Mouse (Mus musculus) liver, embryonic 16.5 days (tissue): ENCODE measurements around the gene Cytip. TPM values are rescaled to one million over a fixed set of nuclear protein-coding genes. Genes with fewer than 3 reads are reported as not detected.

ENCODE experiments used
- ATAC-seq: fragments of 200-750 bp; cut with Nextera tagmentation; 2 replicates; pipeline ENCODE4 v1.8.0; 2017; ENCODE audit warnings: low read depth, mild to moderate bottlenecking, moderate number of reproducible peaks, moderate library complexity
- H3K27ac ChIP-seq: fragments of 300-500 bp; sonication (generic); 2 replicates; pipeline ENCODE4 v1.5.1; 2014; ENCODE audit warnings: mild to moderate bottlenecking, low read length
- H3K27me3 ChIP-seq: fragments of 300-500 bp; sonication (generic); 2 replicates; pipeline ENCODE4 v1.6.1; 2014; ENCODE audit warnings: low read depth, low read length, mixed read lengths; ENCODE audit not compliant: control insufficient read depth, insufficient read depth
- H3K36me3 ChIP-seq: fragments of 300-500 bp; sonication (generic); 2 replicates; pipeline ENCODE4 v1.6.1; 2014; ENCODE audit warnings: mild to moderate bottlenecking; ENCODE audit not compliant: control insufficient read depth, insufficient read depth
- H3K4me1 ChIP-seq: fragments of 300-500 bp; sonication (generic); 2 replicates; pipeline ENCODE4 v1.6.1; 2014; ENCODE audit warnings: low read depth, low read length, mixed read lengths; ENCODE audit not compliant: control insufficient read depth
- H3K4me2 ChIP-seq: fragments of 300-500 bp; sonication (generic); 2 replicates; pipeline ENCODE4 v1.6.1; 2014; ENCODE audit warnings: low read depth, low read length, mixed read lengths
- H3K4me3 ChIP-seq: fragments of 300-500 bp; sonication (generic); 2 replicates; pipeline ENCODE4 v1.5.1; 2014; ENCODE audit warnings: low read depth, mild to moderate bottlenecking, low read length
- H3K9ac ChIP-seq: fragments of 300-500 bp; sonication (generic); 2 replicates; pipeline ENCODE4 v1.6.1; 2014; ENCODE audit warnings: low read depth, low read length
- H3K9me3 ChIP-seq: fragments of 300-500 bp; sonication (generic); replicated peaks from 2 replicates; pipeline ENCODE4 v1.6.1; 2016; ENCODE audit warnings: low read length; ENCODE audit not compliant: control insufficient read depth
- WGBS: fragments of 180-500 bp; shearing (Covaris S2); extraction: QIAGEN DNeasy Blood & Tissue Kit; methylation state at CpG from one replicate; pipeline ENCODE4 v1.1.7; 2014; ENCODE audit not compliant: insufficient replicate concordance; 5-methylcytosine and 5-hydroxymethylcytosine counted together
- polyA plus RNA-seq: library from polyadenylated mRNA; unstranded; fragments of >200 nt; fragmentation: Nextera tagmentation; extraction: Ambion mirVana; gene quantifications from 2 replicates; pipeline ENCODE4 v1.2.1, GENCODE M21; 2015

Cytip gene
- polyA plus RNA-seq, 1 experiment from 2014 or later = 4.3 TPM

DNA sequence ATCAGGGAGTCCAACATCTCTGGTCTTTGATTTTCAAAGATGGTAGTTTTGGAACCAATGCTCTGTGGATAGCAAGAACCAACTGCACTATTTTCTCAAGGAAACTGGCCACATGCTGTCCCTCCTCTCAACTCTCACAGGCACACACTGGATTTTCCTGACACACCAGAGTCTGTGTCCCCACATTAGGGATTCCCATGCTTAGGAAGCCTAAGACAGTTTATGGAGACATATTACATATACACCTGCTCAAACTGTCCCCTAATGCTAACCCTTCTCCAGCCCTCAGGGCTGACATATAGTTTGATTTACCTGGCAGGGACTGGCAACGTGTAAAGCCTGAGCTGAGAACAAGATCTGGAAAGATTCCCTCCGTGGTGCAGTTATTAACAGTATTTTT, 37.2 kb downstream of the Cytip start:
- Histone ChIP-seq H3K4me3 (peak overlapping the region; percentile 29), H3K9me3 (no peaks in the 10 kb centered on the region), H3K36me3 (no peaks in the 10 kb centered on the region), H3K4me2 (0 out of 2 replicates have a peak overlapping the region, but pooled peaks have one; percentile 5), H3K27ac (no peak overlapping the region), H3K9ac (no peak overlapping the region), H3K27me3 (no peaks in the 10 kb centered on the region), H3K4me1 (no peaks in the 10 kb centered on the region; the same call in 1 of the 2 replicates)
- WGBS = 68% methylated on average over 2 of the region's 2 CpGs
- ATAC-seq = no peak

DNA sequence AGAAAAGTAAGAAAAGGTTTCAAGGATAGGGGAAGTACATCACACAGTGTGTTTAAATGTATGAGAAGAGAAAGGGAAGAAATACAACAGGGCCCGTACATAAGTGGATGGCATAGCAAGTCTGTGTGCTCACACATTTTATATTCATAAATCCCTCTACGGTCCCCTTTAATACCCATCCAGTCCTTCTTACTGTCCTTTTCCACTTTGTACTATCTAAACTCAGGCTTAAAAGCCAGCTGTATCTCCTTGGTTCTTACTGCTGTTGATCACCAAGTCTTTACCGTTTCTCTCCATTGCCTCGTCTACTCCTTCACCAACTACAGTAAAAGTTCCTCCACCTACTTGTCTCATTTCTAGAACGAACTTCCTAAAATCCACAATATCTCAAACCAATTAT, 37.9 kb downstream of the Cytip start:
- Histone ChIP-seq H3K4me1 (no peaks in the 10 kb centered on the region; the same call in 1 of the 2 replicates), H3K9me3 (no peaks in the 10 kb centered on the region), H3K36me3 (no peaks in the 10 kb centered on the region), H3K9ac (no peak overlapping the region), H3K27me3 (no peaks in the 10 kb centered on the region), H3K4me3 (no peak overlapping the region), H3K27ac (no peak overlapping the region), H3K4me2 (no peak overlapping the region)
- no peak for ATAC-seq
- WGBS = 61% methylated on average over 5 of the region's 5 CpGs

DNA sequence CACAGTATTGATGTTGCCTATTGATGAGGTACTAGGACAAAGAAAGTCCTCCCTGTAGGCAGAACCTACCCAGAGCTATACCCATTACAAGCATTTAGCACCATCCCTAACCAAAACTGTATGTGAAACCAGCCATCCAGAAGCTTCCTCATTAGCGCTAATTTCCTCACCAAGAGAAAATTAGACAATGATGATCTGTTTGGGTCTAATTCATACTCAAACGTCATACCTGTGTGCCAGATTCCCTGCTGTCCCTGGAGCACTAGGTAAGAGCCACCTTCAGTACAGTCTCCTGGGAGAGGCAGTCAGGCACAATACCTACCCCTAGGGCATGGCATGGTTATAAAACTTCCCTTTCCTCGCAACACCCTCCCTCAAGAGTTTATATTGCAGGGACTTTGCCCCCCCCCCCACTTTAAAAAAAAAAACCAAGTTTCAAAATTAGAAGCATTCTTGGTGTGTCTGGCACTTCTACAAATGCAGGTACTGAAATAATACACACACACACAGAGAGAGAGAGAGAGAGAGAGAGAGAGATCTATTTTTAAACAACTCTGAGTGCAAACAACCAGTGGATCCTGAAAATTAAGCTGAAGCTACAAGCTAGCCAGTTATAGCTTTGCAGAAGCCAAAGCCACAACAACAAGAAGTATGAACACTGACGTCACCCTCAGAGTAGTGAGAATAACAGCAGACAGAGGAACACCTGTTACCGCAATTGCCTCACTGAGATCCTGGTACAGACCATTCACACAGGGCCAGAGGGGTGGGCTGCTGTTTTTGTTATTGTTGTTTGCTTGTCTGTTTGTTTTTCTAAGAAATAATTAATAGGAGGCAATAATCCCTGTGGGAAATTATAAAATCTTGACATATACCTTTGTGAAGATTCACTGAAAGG, 38.6 kb downstream of the Cytip start:
- ATAC-seq = no peak
- Histone ChIP-seq H3K4me3 (peak overlapping the region; percentile 18; the same call in 1 of the 2 replicates), H3K4me2 (peak overlapping the region; percentile 28; the same call in 1 of the 2 replicates)

DNA sequence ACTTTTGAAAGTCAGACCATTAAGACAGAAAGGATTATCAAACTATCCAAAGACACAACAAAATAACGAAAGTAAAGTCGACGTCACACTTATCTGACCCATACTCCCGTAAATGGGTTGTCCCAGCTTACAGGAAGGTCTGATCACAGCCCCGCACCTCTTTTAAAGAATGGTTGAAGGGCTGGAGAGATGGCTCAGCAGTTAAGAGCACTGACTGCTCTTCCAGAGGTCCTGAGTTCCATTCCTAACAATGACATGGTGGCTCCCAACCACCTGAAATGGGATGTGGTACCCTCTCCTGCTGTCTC, 39.3 kb downstream of the Cytip start:
- ATAC-seq = no peak
- H3K4me3 ChIP-seq = peak overlapping the region; percentile 18
- H3K36me3 ChIP-seq = no peaks in the 10 kb centered on the region
- H3K4me2 ChIP-seq = peak overlapping the region; percentile 28; the same call in 1 of the 2 replicates
- no peak overlapping the region for H3K9ac ChIP-seq
- 18% methylated on average over 5 of the region's 5 CpGs for WGBS
- H3K27me3 ChIP-seq = no peaks in the 10 kb centered on the region
- H3K4me1 ChIP-seq = no peaks in the 10 kb centered on the region; the same call in 1 of the 2 replicates
- H3K9me3 ChIP-seq = no peaks in the 10 kb centered on the region
- no peak overlapping the region for H3K27ac ChIP-seq

More for the DNA sequence above, 38.6 kb downstream of the Cytip start:
- Histone ChIP-seq H3K36me3 (no peaks in the 10 kb centered on the region), H3K9ac (no peak overlapping the region), H3K4me1 (no peaks in the 10 kb centered on the region; the same call in 1 of the 2 replicates), H3K27me3 (no peaks in the 10 kb centered on the region), H3K27ac (peak overlapping the region; percentile 17; the same call in 1 of the 2 replicates), H3K9me3 (no peaks in the 10 kb centered on the region)
- WGBS = 42% methylated on average over 5 of the region's 5 CpGs

DNA sequence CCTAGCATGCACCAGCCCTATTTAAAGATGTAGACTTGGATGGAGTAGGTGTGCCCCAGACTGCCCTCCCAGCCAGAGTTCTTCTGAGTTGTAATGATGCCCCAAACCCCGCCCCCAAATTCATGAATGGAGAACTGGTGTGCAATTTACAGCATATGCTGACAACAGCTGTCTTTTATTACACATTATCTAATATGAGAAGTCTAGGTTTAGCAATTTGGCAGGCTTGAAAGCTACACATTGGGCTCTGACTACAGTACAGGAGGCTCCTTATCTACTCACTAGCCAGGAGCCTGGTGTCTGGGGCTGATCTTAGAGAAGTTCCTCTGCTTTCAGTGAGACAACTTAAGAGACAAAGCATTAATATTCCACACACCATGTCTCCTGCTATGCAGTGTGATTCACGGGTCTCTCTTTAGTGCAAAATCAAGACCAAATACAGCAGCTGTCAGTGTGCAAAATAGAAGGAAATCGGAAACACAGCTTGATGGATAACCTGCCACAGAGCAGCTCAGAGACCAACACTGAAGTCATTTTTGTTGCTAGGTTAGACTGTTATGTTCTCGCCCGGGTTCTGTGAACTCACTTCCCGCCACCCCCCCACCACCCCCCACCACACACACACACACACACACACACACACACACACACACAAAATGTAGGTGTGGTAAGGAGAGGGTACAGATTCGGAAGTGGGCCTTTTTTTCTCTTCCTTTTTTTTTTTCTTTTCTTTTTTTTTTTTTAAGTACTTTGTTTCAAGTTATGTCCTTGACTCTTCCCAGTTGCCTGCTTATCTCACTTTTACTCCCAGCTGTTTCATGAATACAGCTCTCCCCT, 39.8 kb downstream of the Cytip start:
- Histone ChIP-seq H3K27ac (no peak overlapping the region), H3K36me3 (no peaks in the 10 kb centered on the region), H3K9me3 (no peaks in the 10 kb centered on the region), H3K4me1 (no peaks in the 10 kb centered on the region; the same call in 1 of the 2 replicates), H3K4me2 (peak overlapping the region; percentile 28; the same call in 1 of the 2 replicates), H3K4me3 (peak overlapping the region; percentile 18), H3K27me3 (no peaks in the 10 kb centered on the region), H3K9ac (no peak overlapping the region)
- WGBS = 24% methylated on average over 7 of the region's 7 CpGs
- ATAC-seq = peak; percentile 55

DNA sequence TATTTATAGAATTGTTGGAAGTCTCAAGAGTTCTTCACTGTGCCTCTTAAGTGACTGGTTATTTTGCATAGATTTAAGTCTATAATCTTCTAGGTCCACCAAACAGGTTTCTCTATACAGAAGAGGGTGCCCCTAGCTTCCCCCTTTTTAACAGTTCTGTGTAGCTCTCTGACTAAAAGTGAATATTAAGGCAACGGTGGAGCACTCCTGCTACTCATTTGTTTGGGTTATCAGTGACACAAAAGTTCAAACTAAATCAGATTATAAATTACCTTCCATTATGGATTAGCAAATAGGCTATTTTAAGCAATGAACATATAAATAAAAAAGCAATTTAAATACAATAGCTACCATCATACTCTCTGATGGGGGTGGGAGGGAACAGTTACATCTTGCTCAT, 40.8 kb downstream of the Cytip start:
- H3K27me3 ChIP-seq = no peaks in the 10 kb centered on the region
- no peaks in the 10 kb centered on the region for H3K36me3 ChIP-seq
- H3K27ac ChIP-seq = no peak overlapping the region
- no peak overlapping the region for H3K9ac ChIP-seq
- no peak overlapping the region for H3K4me3 ChIP-seq
- H3K4me1 ChIP-seq = no peaks in the 10 kb centered on the region; the same call in 1 of the 2 replicates
- 34% methylated on average over 1 of the region's 1 CpGs for WGBS
- no peak overlapping the region for H3K4me2 ChIP-seq
- no peaks in the 10 kb centered on the region for H3K9me3 ChIP-seq
- ATAC-seq = no peak

DNA sequence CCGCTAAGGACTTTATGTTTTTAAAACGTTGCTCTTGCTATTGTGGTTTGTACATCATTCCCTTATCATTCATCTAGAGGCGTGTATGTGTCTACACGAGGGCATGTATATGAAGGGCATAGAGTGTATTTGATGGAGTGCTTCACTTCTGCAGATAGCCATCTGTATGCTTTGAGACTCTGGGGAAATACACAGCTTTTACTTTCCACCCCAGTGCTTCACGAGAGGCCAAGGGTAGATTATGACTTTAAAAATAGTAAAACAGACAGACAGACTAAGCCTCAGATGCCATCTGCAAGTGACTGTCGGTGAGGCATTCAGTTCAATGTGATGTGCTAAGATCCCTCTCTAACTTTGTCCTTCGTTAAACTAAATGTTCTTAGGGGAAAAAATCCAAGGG, 41.6 kb downstream of the Cytip start:
- Histone ChIP-seq H3K9ac (no peak overlapping the region), H3K36me3 (no peaks in the 10 kb centered on the region), H3K4me2 (no peak overlapping the region), H3K4me1 (no peaks in the 10 kb centered on the region; the same call in 1 of the 2 replicates), H3K4me3 (no peak overlapping the region), H3K27ac (no peak overlapping the region), H3K27me3 (no peaks in the 10 kb centered on the region), H3K9me3 (no peaks in the 10 kb centered on the region)
- 36% methylated on average over 7 of the region's 7 CpGs for WGBS
- ATAC-seq = no peak

DNA sequence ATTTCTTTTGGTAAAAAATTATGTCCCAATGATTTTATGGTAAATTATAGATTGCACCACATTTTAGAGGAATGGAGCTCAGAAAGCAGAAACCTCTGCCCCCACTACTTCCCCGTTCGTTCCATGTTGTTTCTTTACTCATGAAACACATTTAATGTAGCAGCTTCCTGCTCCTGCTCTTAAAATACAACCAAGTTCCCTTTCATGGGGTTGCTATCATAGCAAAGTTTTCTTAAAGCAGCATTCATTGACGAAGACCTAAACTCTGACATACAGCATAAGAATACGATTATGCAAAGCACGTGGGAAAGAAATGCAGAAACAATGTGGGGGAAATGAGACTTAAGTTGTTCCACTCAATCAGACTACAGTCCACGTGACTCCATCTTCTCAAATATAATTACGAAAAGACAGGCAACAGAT, 45.3 kb downstream of the Cytip start:
- Histone ChIP-seq H3K36me3 (no peaks in the 10 kb centered on the region), H3K4me1 (no peaks in the 10 kb centered on the region; the same call in 1 of the 2 replicates), H3K27ac (no peak overlapping the region), H3K9ac (no peak overlapping the region), H3K4me2 (no peak overlapping the region), H3K9me3 (no peaks in the 10 kb centered on the region), H3K27me3 (no peaks in the 10 kb centered on the region), H3K4me3 (no peak overlapping the region)
- 50% methylated on average over 7 of the region's 7 CpGs for WGBS
- ATAC-seq = no peak
